Mouse (Mus musculus) hindbrain, embryonic 10.5 days (tissue): ENCODE data around the gene Kirrel. TPM values are rescaled to one million over a fixed set of nuclear protein-coding genes. Genes with fewer than 3 reads are reported as not detected.
"Not testable (repeated sequence)": the region's sequence is repeated elsewhere in the genome, so short reads cannot be mapped to it uniquely, and the experiment has no call there.

ENCODE experiments used
- DNase-seq: peaks from one replicate; pipeline ENCODE4 v3.0.0-alpha.2; 2017; ENCODE audit warnings: low spot score
- H3K27ac ChIP-seq: fragments of 300-500 bp; sonication (generic); 2 replicates; pipeline ENCODE4 v1.5.1; 2016; ENCODE audit warnings: mild to moderate bottlenecking, moderate library complexity
- H3K27me3 ChIP-seq: fragments of 300-500 bp; sonication (generic); 2 replicates; pipeline ENCODE4 v1.6.1; 2016; ENCODE audit warnings: mild to moderate bottlenecking; ENCODE audit not compliant: poor library complexity, insufficient read depth, severe bottlenecking
- H3K36me3 ChIP-seq: fragments of 300-500 bp; sonication (generic); 2 replicates; pipeline ENCODE4 v1.6.1; 2016; ENCODE audit warnings: mild to moderate bottlenecking, moderate library complexity
- H3K4me1 ChIP-seq: fragments of 300-500 bp; sonication (generic); replicated peaks from 2 replicates; pipeline ENCODE4 v1.6.1; 2016; ENCODE audit warnings: mild to moderate bottlenecking
- H3K4me3 ChIP-seq: fragments of 300-500 bp; sonication (generic); 2 replicates; pipeline ENCODE4 v1.5.1; 2016; ENCODE audit warnings: mild to moderate bottlenecking, moderate library complexity
- H3K9me3 ChIP-seq: fragments of 300-500 bp; sonication (generic); 2 replicates; pipeline ENCODE4 v1.6.1; 2016; ENCODE audit warnings: mild to moderate bottlenecking, moderate library complexity
- WGBS: fragments of 180-500 bp; shearing (Covaris S2); methylation state at CpG from one replicate; pipeline ENCODE4 v1.1.7; 2016; 5-methylcytosine and 5-hydroxymethylcytosine counted together
- polyA plus RNA-seq: library from polyadenylated mRNA; unstranded; fragments of >200 nt; fragmentation: Nextera tagmentation; extraction: Ambion mirVana; gene quantifications from 2 replicates; pipeline ENCODE4 v1.2.1, GENCODE M21; 2016

The Kirrel gene
- polyA plus RNA-seq, 1 experiment from 2014 or later: 11.7 TPM

GRCm38 (mm10) chr3:87114801-87115200 is 59.7 kb downstream of the Kirrel start:
- H3K4me3 ChIP-seq: no peak overlapping the region
- DNase-seq: no peak
- H3K4me1 ChIP-seq: peaks cover 36% of the 10 kb centered on the region
- H3K36me3 ChIP-seq: peaks cover 44% of the 10 kb centered on the region
- no peak overlapping the region for H3K27ac ChIP-seq
- H3K27me3 ChIP-seq: no peaks in the 10 kb centered on the region
- H3K9me3 ChIP-seq: no peaks in the 10 kb centered on the region
- WGBS: 79% methylated on average over 9 of the region's 9 CpGs

DNA sequence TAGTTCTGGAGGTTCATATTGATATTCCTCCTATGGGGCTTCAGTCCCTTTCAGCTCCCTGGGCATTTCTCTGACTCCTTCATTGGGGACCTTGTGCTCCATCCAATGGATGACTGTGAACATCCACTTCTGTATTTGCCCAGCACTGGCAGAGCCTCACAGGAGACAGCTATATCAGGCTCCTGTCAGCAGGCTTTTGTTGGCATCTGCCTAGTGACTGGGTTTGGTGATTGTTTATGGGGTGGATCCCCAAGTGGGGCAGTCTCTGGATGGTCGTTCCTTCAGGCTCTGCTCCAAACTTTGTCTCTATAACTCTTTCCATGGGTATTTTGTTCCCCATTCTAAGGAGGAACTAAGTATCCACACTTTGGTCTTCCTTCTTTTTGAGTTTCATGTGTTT is 60.7 kb downstream of the Kirrel start:
- peaks cover 36% of the 10 kb centered on the region for H3K4me1 ChIP-seq
- H3K27ac ChIP-seq, H3K4me3 ChIP-seq, H3K9me3 ChIP-seq, DNase-seq, H3K27me3 ChIP-seq: not testable (repeated sequence)
- H3K36me3 ChIP-seq: peaks cover 39% of the 10 kb centered on the region
- WGBS: 76% methylated on average over 1 of the region's 1 CpGs

DNA sequence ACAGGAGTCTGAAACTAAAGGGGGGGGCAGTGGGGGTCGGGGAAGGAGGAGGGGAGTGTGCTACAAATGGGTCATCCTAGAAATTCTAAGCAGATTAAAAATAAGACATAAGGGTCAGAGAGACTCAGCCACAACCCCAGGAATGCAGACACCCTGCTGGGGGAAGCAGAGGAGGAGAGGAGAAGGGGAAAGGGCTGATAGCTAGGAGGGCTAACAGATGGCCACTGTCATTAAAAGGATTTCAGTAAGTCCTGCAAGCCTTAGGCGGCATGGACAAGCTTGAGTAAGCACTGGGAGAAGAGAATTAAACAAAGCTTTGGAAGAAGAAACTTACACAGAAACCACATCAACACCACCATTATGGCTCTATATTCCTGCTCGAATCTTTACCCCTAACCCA is 62.3 kb downstream of the Kirrel start:
- DNase-seq: no peak
- Histone ChIP-seq H3K4me3 (no peak overlapping the region), H3K36me3 (peaks cover 30% of the 10 kb centered on the region), H3K27ac (no peak overlapping the region), H3K4me1 (peaks cover 28% of the 10 kb centered on the region), H3K9me3 (no peaks in the 10 kb centered on the region), H3K27me3 (no peaks in the 10 kb centered on the region)
- 65% methylated on average over 3 of the region's 3 CpGs for WGBS

- H3K27ac ChIP-seq: no peak overlapping the region
- no peaks in the 10 kb centered on the region for H3K27me3 ChIP-seq
- 85% methylated on average over 2 of the region's 2 CpGs for WGBS
- no peak overlapping the region for H3K4me3 ChIP-seq
- H3K4me1 ChIP-seq: peaks cover 36% of the 10 kb centered on the region
- no peaks in the 10 kb centered on the region for H3K9me3 ChIP-seq
- peaks cover 23% of the 10 kb centered on the region for H3K36me3 ChIP-seq
- no peak for DNase-seq
Measured at GRCm38 (mm10) chr3:87104856-87105255, 69.7 kb downstream of the Kirrel start.

- peaks cover 49% of the 10 kb centered on the region for H3K4me1 ChIP-seq
- H3K36me3 ChIP-seq: peaks cover 31% of the 10 kb centered on the region
- WGBS: 45% methylated on average over 7 of the region's 7 CpGs
- no peaks in the 10 kb centered on the region for H3K9me3 ChIP-seq
- DNase-seq: no peak
- H3K4me3 ChIP-seq: no peak overlapping the region
- no peaks in the 10 kb centered on the region for H3K27me3 ChIP-seq
- peak overlapping the region; percentile 74 for H3K27ac ChIP-seq
Measured at GRCm38 (mm10) chr3:87102346-87102745, 72.2 kb downstream of the Kirrel start.

- peaks cover 36% of the 10 kb centered on the region for H3K36me3 ChIP-seq
- no peak for DNase-seq
- no peaks in the 10 kb centered on the region for H3K27me3 ChIP-seq
- peaks cover 49% of the 10 kb centered on the region for H3K4me1 ChIP-seq
- WGBS: 89% methylated on average over 4 of the region's 4 CpGs
- H3K4me3 ChIP-seq: no peak overlapping the region
- H3K9me3 ChIP-seq: no peaks in the 10 kb centered on the region
- H3K27ac ChIP-seq: peak overlapping the region; percentile 45; the same call in 1 of the 2 replicates
Measured at GRCm38 (mm10) chr3:87100911-87101310, 73.6 kb downstream of the Kirrel start.

- Histone ChIP-seq H3K36me3 (peaks cover 55% of the 10 kb centered on the region), H3K4me3 (no peak overlapping the region), H3K27ac (peak overlapping the region; percentile 37), H3K4me1 (peaks cover 46% of the 10 kb centered on the region), H3K27me3 (no peaks in the 10 kb centered on the region), H3K9me3 (no peaks in the 10 kb centered on the region)
- no peak for DNase-seq
- WGBS: 85% methylated on average over 19 of the region's 19 CpGs
Measured at GRCm38 (mm10) chr3:87097969-87098946, 76.3 kb downstream of the Kirrel start.

- WGBS: 93% methylated on average over 9 of the region's 9 CpGs
- H3K4me1 ChIP-seq: peaks cover 37% of the 10 kb centered on the region
- DNase-seq: no peak
Measured at GRCm38 (mm10) chr3:87097205-87097604, 77.3 kb downstream of the Kirrel start.

DNA sequence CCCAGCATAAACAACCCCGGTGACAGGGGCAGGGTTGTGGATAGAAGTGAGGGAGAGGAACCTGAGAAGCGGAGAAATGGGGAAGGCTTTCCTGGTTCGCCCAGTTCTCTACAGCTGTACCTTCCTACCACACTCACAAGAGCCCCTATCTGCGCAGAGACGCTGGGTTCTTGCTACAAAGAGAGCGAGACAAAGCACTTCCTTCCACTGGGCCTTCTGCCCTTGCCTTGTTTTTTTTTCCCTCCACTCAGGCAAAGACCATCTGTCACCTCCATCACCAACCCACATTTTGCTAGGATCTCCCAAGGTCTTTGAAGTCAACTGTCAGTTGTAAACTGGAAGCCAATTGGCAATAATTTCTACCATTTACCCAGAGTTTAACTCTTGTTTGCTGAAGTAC is 80.8 kb downstream of the Kirrel start:
- Histone ChIP-seq H3K27ac (peak overlapping the region; percentile 54), H3K27me3 (no peaks in the 10 kb centered on the region), H3K36me3 (peaks cover 78% of the 10 kb centered on the region), H3K9me3 (no peaks in the 10 kb centered on the region), H3K4me1 (peaks cover 23% of the 10 kb centered on the region), H3K4me3 (no peak overlapping the region)
- 63% methylated on average over 6 of the region's 6 CpGs for WGBS
- no peak for DNase-seq

More at GRCm38 (mm10) chr3:87097205-87097604, 77.3 kb downstream of the Kirrel start:
- Histone ChIP-seq H3K9me3 (no peaks in the 10 kb centered on the region), H3K27ac (no peak overlapping the region), H3K36me3 (peaks cover 63% of the 10 kb centered on the region), H3K4me3 (no peak overlapping the region), H3K27me3 (no peaks in the 10 kb centered on the region)

DNA sequence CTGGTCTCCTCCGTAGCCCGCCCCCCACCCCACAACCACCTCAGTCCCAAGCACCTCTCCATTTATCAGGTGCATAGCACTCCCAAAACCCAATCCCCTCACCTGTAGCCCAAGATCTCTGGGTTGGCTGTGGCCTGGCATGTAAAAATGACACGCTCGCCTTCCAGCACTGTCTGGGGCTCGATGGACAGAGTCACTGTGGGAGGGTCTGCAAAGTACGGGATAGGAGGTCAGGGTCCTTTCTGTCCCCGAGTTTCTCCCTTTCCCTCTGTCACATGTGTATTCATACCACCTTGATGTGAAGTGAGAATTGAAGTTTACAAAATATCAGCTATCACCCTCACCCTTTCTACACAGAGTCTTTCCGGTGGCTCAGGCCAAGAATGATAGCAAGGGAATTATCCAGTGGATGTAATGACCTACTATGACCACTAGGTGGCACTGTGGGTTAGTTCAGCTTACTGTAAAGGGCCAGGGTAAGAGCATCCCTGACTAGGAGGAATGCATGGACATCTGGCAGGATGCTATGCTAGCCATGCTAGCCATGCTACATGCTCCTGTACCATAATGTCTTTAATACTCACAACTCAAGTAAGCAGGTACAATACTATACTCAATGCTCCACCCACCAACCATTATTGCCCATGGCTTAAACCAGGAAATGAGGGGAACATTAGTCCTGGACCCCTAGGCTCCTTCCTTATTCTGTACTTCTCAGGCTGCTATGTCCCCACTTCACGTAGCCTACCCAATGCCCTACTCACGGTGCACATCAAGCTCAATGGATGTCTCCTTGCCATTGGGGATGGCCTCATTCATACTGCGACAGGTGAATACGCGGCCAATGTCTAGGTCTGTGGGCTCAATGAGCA is 84.6 kb downstream of the Kirrel start:
- no peak overlapping the region for H3K27ac ChIP-seq
- no peaks in the 10 kb centered on the region for H3K9me3 ChIP-seq
- peak; percentile 60 for DNase-seq
- no peaks in the 10 kb centered on the region for H3K27me3 ChIP-seq
- 80% methylated on average over 13 of the region's 13 CpGs for WGBS
- H3K4me1 ChIP-seq: peaks cover 14% of the 10 kb centered on the region; the same call in 1 of the 2 replicates
- peaks cover 85% of the 10 kb centered on the region for H3K36me3 ChIP-seq
- no peak overlapping the region for H3K4me3 ChIP-seq

DNA sequence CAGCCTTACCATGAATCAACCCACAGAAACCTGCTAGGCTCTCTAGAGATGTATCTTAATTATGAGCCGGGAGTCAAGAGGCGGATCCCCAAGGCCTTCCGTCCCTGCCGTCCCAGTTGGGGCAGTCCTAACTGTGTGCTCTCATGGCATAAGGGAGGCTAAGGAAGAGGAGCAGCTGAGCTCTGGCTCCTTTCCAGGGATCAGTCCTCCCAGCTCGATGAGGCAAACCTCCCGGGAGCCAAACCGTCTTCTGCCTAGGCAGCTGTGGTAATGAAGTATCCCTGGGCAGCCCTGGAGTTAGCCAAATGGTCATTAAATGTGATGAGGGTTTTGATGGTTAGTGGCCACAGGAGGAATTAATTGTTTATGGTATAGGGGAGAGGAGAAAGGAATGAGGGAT is 87.4 kb downstream of the Kirrel start:
- Histone ChIP-seq H3K36me3 (peaks cover 86% of the 10 kb centered on the region), H3K9me3 (no peaks in the 10 kb centered on the region), H3K27me3 (no peaks in the 10 kb centered on the region), H3K4me1 (no peaks in the 10 kb centered on the region), H3K4me3 (no peak overlapping the region), H3K27ac (no peak overlapping the region)
- WGBS: 89% methylated on average over 7 of the region's 7 CpGs
- DNase-seq: no peak

DNA sequence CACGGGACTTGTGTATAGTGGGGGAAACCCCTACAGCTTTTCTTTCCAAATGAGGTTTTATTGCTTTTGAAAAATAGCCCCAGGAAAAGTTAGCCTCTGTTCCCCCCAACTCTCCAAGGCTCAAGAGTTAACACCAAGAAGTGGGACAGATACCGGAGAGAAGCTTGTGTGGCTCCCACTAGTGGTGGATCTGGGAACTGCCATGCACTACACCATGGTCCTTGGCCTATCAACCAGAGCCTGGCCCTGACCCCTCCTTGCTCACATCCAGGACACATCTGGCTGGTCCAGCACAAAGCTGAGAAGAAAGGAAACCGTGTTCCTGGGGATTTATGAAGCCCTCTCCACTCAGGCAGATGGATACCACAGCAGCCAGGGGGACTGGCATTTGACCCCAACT is 92.3 kb downstream of the Kirrel start:
- no peaks in the 10 kb centered on the region for H3K27me3 ChIP-seq
- no peak overlapping the region for H3K4me3 ChIP-seq
- no peaks in the 10 kb centered on the region for H3K9me3 ChIP-seq
- 75% methylated on average over 3 of the region's 3 CpGs for WGBS
- DNase-seq: peak; percentile 72
- H3K27ac ChIP-seq: no peak overlapping the region
- no peaks in the 10 kb centered on the region for H3K4me1 ChIP-seq
- H3K36me3 ChIP-seq: peaks cover 80% of the 10 kb centered on the region

DNA sequence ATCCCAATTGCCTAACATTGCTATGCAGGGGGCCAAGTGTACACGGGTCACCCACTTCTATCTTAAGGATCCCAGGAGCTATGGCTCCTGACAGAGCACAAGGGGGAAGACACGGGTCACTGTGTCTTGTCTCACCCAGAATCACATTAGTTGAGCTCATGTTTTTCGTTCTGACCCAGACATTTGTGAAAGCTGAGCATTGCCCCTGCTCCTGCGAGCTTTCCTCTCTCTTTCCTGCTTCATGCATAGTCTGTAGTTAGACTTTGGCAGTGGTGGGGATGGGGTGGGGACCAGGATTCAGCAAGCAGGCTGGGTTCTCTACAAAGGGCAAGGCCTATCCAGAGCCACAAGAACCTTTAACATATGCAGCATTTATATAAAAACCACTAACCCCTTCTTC is 94.8 kb downstream of the Kirrel start:
- Histone ChIP-seq H3K36me3 (peaks cover 55% of the 10 kb centered on the region), H3K4me1 (no peaks in the 10 kb centered on the region), H3K4me3 (no peak overlapping the region), H3K9me3 (no peaks in the 10 kb centered on the region), H3K27me3 (no peaks in the 10 kb centered on the region), H3K27ac (no peak overlapping the region)
- WGBS: 88% methylated on average over 4 of the region's 4 CpGs
- DNase-seq: no peak
